Mouse (Mus musculus) kidney, adult 8-10 months (tissue): ENCODE measurements around the gene Usp47.
A peak's percentile ranks its signal among the peaks of the same experiment; 100 is the strongest.

Source experiments
- DNase-seq, 2 experiments: peaks; one replicate each; pipeline ENCODE4 v3.0.0; 2022

The Usp47 gene

GRCm38 (mm10) chr7:112123612-112124011 lies 100.3 kb downstream of the Usp47 start:
- no peak for DNase-seq

DNA sequence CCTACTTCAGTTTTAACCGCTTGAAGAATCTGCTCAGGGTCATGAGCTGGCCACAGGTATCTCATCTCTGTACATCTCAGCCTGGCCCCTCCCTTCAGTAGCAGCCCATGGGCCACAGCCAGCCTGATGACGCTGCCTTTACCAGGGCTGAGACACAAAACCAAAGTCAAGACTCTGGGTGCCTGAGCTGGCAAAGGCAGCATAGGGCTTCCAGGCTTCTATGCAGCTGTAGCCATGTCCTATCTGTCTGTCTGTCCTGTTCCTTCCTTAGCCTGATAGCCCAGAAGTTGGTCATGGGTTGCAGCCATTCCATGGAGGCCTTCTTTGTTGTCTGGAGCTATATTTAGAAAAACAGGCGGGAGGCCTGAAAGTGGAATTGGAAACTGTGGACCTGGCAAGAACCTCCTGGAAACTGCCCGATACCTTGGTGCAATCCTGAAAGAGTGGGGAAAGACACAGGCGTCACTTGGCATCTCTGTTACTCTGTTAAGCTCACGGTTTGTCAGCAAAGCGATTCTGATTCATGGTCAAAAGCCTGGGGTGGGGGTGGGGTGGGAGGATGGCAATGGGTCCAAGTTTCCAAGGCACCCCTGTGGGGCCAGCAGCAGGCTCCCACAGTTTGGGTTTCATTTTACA lies 102.4 kb downstream of the Usp47 start:
- no peak for DNase-seq

GRCm38 (mm10) chr7:112127085-112127637 lies 103.9 kb downstream of the Usp47 start:
- DNase-seq, result no peak

GRCm38 (mm10) chr7:112127954-112128353 lies 104.7 kb downstream of the Usp47 start:
- DNase-seq, result no peak

DNA sequence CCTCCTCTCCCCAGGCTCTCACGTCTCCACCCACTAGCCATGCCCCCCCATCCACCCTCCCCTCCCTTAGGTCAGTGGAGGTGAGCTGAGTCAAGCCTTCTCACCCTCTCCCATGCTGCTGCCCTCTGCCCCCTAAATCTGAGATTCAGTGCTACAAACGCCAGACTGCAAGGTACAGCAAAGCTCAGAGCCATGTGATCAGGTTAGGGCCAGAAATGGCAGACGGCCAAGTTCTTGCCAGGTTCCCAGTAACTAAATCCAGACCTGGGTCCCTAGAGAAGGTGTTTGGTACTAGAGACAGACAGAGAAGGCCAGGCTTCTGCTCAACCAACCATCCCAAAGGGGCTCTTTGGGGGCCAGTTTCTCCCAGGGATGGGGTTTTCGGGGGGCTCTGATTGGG lies 105.5 kb downstream of the Usp47 start:
- peak; percentile 50 to 56 for DNase-seq

DNA sequence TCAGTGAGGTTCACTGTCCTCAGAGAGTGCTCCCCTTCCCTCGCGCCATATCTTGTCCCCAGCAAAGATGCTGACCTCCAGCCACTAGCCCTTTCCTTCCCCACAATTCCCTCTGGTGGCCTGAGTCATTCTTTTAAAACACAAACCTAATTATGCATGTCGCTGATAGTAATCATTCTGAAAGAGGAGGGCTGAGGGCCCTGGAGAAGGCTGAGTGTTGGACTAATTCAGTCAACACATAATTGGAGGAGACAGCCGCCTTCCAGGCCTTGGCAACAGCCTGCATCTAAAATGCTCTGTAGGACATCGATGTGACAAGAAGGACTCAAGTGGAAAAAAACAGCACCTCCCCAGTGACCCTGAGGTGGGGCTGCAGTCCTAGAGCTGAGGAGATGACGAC lies 106.5 kb downstream of the Usp47 start:
- no peak for DNase-seq

GRCm38 (mm10) chr7:112130660-112131059 lies 107.4 kb downstream of the Usp47 start:
- no peak for DNase-seq

DNA sequence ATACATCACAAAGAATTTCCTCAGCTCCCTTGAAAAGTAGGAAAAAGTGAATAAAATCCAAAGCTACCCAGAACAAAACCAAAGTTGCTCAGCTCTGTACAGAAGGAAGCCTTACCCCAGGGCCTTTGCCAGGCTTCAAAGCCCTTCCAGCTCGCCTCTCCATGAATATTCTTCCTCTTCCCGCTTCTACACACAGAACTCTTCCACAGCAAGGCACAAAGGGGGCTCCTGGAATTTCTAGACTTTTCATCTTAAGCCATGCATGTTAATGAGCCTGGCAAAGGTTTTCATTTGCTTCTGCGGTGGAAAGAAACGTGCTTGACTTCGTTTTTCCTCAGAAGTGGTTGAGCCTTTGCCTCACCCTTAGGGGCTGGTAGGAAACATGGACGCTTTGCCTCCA lies 108.7 kb downstream of the Usp47 start:
- DNase-seq, result no peak

DNA sequence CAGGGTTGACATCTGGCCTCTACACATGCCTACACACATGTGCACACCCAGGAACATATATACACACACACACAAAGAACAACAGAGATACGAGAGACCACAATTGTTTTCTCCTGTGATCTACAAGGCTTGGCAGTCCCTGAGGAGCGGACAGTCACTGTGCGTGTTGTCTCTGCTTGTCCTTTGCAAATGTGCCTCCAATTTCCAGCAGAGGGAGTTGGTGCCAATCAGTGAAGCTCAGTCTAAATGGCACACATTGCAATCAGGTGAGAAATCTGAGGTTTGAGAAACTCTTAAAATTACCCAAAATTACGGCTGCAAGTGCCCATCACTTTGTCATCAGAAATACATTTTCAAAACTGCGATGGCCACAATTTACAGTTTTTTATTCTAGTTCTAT lies 110.0 kb downstream of the Usp47 start:
- DNase-seq, result no peak

DNA sequence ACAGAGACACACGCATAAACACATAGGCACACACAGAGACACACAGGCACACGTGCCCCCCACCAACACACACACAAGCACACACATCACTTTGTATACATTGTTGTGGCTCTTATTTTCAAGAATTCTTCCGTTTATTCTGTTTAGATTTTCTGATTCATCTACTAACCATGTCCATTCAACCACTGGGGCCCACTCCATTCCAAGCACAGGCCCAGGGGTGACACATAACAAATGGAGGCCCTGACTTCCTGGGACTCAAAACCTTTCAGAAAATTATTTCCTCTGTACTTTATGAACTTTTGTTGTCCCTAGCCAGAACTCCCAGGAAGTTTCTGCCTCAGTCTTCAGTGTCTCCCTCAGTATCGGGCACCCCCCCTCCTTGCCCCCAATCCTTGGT lies 111.9 kb downstream of the Usp47 start:
- DNase-seq, result no peak

- no peak for DNase-seq
Observed at GRCm38 (mm10) chr7:112136537-112136936, 113.2 kb downstream of the Usp47 start.

DNA sequence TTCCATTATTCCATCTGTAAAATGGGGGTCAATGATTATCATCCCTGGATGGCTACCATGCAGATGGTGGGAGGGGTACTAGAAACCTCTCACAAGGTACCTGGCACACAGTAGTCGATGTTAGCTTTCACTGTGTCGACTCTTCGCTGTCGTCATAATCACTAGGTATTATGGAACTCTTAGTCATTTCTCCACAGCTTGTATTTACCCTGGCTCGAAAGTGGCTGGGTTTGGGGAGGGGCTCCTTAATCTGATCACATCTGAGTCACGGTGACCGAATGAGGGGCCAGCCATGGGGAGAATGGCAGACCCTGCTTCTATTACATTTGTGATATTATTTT lies 114.8 kb downstream of the Usp47 start:
- DNase-seq, result no peak

- peak; percentile 21 to 46 for DNase-seq
Observed at GRCm38 (mm10) chr7:112138509-112139405, 115.5 kb downstream of the Usp47 start.

DNA sequence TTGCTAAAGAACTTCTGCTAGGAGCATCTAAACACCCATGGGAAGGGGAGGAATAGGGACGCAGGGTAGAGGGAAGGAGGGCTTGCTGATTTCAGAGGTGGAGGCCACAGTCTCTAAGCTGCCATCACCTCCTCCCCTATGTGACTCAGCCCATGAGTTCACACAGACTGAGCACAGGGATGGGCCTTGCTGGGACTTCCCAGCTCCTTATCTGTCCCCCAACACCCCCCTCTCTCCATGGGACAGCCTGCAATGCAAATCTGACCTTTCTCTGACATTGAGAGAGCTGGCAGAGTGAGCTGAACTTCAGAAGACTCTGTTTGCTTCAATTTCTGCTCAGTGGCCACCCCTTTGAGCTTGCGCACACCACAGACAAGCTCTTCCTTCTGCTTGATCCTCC lies 117.4 kb downstream of the Usp47 start:
- no peak for DNase-seq

DNA sequence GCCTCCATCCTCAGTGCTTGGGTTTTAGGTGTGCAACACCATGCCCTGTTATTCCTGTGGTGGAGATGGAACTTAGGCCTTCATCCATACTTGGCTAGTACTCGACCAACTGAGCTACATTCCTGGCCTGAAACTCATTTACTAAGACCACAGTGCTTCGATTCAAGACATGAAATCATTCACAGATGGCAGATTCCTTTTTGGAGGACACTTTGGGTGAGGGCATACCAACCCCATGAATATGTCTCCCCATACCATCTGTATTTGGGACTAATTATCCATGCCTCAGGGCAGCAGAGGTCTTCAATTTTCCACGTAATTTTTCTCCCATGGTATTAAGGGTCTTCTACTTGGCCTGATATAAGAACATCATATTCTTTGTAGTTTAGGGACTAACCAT lies 119.3 kb downstream of the Usp47 start:
- no peak for DNase-seq

- no peak for DNase-seq
Observed at GRCm38 (mm10) chr7:112143090-112143500, 119.8 kb downstream of the Usp47 start.

- DNase-seq, result peak in 1 of 2 experiments; percentile 18
Observed at GRCm38 (mm10) chr7:112143978-112144377, 120.7 kb downstream of the Usp47 start.

- no peak for DNase-seq
Observed at GRCm38 (mm10) chr7:112144646-112145179, 121.4 kb downstream of the Usp47 start.

DNA sequence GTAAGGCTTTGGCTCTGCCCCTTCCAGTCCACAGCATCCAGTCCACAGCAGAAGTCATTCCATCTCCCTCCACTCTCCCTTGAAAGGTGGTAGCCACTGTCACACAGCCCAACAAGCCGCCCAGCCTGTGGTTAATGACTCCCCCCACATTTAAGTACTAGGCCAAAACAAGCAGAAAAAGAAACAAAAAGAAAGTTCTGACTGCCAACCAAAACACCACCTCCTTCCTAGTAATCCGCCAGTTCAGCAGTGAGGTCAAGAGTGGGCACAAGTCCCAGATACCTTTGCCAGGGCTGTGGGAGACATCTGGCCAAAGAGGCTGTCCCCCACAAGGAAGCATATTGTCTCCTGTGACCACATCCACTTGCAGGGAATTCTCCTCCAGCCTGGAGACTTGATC lies 124.7 kb downstream of the Usp47 start:
- peak; percentile 20 to 46 for DNase-seq

GRCm38 (mm10) chr7:112149113-112149512 lies 125.8 kb downstream of the Usp47 start:
- no peak for DNase-seq

DNA sequence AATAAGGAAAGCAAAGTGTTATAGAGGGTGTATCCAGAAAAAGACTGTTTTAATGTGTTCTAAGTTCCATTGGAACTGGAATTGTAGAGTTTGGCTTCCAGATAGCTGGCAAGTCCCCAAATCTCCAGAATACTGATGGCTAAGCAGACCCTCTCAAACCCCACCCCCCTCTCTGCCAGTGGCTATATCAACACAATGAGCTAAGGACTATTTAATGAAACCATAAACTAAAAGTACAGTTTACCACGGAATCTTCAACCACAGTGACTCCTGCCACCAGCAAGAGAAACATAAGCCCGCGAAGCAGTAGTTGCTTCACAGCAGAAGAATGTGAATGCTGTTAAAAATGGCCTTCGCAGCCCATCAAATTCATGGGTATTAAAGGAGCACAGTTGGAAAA lies 131.1 kb downstream of the Usp47 start:
- no peak for DNase-seq

DNA sequence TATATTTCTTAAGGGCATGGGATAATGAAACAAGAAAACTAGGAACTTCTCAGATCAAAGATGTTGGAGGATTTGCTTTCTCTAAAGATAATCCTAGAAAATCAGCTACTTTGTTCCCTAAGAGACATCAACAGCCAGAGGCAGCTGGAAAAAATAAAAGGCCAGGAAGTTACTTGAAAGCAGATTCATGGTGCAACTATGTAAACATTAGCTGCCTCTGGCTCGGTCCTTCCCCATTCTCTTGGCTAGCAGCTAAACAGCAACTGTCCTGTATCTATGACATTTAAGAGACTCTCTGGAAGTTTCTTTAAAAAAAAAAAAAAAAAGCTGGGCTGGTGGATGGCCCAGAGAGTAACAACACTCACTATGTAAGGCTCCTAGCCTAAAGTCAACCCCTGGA lies 131.9 kb downstream of the Usp47 start:
- no peak for DNase-seq

DNA sequence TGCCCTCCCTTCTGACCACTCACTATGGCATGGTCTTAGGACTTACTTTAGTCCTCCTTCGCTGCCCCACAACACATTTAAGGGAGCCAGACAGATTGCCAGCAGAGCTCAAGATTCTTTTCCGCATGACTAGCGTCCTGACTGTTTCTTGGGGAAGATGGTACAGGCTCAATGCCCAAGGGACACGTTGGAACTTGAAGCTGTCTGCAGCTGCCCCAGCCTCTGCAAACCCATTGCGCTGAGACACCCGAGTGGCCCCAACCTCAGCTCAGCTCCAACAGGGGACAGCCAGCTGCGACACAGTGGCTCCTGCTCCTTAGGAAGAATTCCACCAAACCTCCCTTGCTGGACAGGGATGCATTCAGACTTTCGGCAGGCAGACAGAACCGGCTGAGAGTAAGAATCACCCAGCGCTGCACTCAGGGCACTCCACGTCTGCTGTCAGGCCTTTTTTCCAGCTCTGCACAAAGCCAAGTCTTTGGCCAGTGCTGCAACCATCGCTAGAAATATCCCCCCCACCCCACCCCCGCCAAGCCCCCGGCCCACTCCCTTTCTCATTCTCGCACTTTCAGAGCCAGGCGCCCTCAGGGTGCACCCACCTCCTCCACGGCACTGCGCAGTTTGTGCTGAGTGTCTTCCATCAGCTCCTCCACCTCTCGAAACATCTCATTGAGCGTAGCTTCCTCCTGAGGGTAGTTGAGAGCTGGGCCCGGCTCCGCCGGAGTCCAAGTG lies 134.4 kb downstream of the Usp47 start:
- peak; percentile 9 to 21 for DNase-seq
